ENCODE assay signal across 13 mouse cellular contexts in genomic region chr16:42676406-42677075, GRCm38 (mm10).
DNase-seq lines count a peak whose midpoint lies in the region; ATAC-seq lines count a peak whose summit lies in the region.
"Had no signal": no experiment of that assay in that cellular context is flagged by ENCODE, and none has a peak within 500 bp of the region (broad histone marks: within the 10 kb centered on the region; RNA-seq: fewer than 3 reads in every experiment).

No protein-coding gene starts in this region.

- no peak overlapping the region for H3K4me3 ChIP-seq in kidney, embryonic 16.5 days (ENCODE audit: low read length)
- H3K4me3 ChIP-seq in heart, embryonic 13.5 days: no peak overlapping the region
- H3K4me3 ChIP-seq: liver, embryonic 15.5 days had no signal

- H3K36me3 ChIP-seq in kidney, embryonic 16.5 days (ENCODE audit: insufficient read depth, low read length): no peaks in the 10 kb centered on the region
- H3K36me3 ChIP-seq in heart, embryonic 13.5 days: no peaks in the 10 kb centered on the region
- H3K36me3 ChIP-seq: liver, embryonic 15.5 days had no signal

- H3K9ac ChIP-seq in kidney, embryonic 16.5 days (replicated peaks; ENCODE audit: low read length): no peak overlapping the region
- no peak overlapping the region for H3K9ac ChIP-seq in heart, embryonic 13.5 days
- H3K9ac ChIP-seq: liver, embryonic 15.5 days had no signal

- no peaks in the 10 kb centered on the region for H3K27me3 ChIP-seq in kidney, embryonic 16.5 days (ENCODE audit: insufficient read depth, low read length)
- H3K27me3 ChIP-seq in heart, embryonic 13.5 days (replicated peaks): no peaks in the 10 kb centered on the region
- H3K27me3 ChIP-seq: liver, embryonic 15.5 days had no signal

- no peak for DNase-seq in kidney, adult 8-10 months
- peak; percentile 36 for DNase-seq in adipocyte (ENCODE audit: low spot score)
- peak; percentile 6 for DNase-seq in lung, postnatal 25 days (ENCODE audit: low spot score)
- no peak for DNase-seq in adrenal gland, postnatal 4 days (ENCODE audit: low spot score in 2 of 2)
- DNase-seq in Muller cell, postnatal 12 days (ENCODE audit: inconsistent ontology term): no peak
- no peak for DNase-seq in cerebellum, adult 11-12 months
- DNase-seq: cerebellum, postnatal 10 days; kidney, postnatal 36 days; right cerebral cortex, postnatal 14 days had no signal

- 74% methylated on average over 5 of the region's 5 CpGs for WGBS in kidney, embryonic 16.5 days
- WGBS in heart, embryonic 13.5 days: 49% methylated on average over 5 of the region's 5 CpGs

- peak overlapping the region; percentile 58 for H3K27ac ChIP-seq in kidney, embryonic 16.5 days (ENCODE audit: low read length)
- H3K27ac ChIP-seq in heart, embryonic 13.5 days (replicated peaks): peak overlapping the region; percentile 75
- H3K27ac ChIP-seq: liver, embryonic 15.5 days had no signal

- no peaks in the 10 kb centered on the region for H3K4me1 ChIP-seq in kidney, embryonic 16.5 days (ENCODE audit: insufficient read depth, low read length)
- H3K4me1 ChIP-seq in heart, embryonic 13.5 days: 0 out of 2 replicates have a peak, but pooled peaks cover 3% of the 10 kb centered on the region

- H3K4me2 ChIP-seq in kidney, embryonic 16.5 days (replicated peaks; ENCODE audit: low read depth, low read length): no peak overlapping the region
- no peak overlapping the region for H3K4me2 ChIP-seq in heart, embryonic 13.5 days
- H3K4me2 ChIP-seq: liver, embryonic 15.5 days had no signal

- ATAC-seq in kidney, embryonic 16.5 days (ENCODE audit: low FRiP score, low TSS enrichment): peak; percentile 31; the same call in 1 of the 2 replicates
- ATAC-seq in heart, embryonic 13.5 days (ENCODE audit: extremely low read depth, insufficient number of reproducible peaks, low FRiP score, low TSS enrichment): no peak
- ATAC-seq: midbrain, embryonic 16.5 days had no signal

- H3K9me3 ChIP-seq in kidney, embryonic 16.5 days (ENCODE audit: low read length): no peaks in the 10 kb centered on the region
- H3K9me3 ChIP-seq in heart, embryonic 13.5 days: no peaks in the 10 kb centered on the region
- H3K9me3 ChIP-seq: liver, embryonic 15.5 days had no signal

Comparison
In these comparisons a context has a peak if more than half of its experiments do, and no peak if none do; other contexts are left out.
1. DNase-seq: peak in adipocyte (single experiment) and lung, postnatal 25 days (single experiment); none in kidney, adult 8-10 months (0 of 2), adrenal gland, postnatal 4 days (0 of 2), Muller cell, postnatal 12 days (single experiment) and cerebellum, adult 11-12 months (single experiment).